Mouse (Mus musculus): Measurements from ENCODE around the gene Dcst1.

The Dcst1 gene

GRCm38 (mm10) chr3:89388134-89388881, 23.3 kb upstream of the Dcst1 start:
- DNase-seq (ENCODE audit: low read depth), result peak; percentile 35

GRCm38 (mm10) chr3:89387632-89388031, 22.6 kb upstream of the Dcst1 start:
- peak; percentile 41 for DNase-seq (ENCODE audit: low read depth)

GRCm38 (mm10) chr3:89386438-89387420, 21.7 kb upstream of the Dcst1 start:
- DNase-seq (ENCODE audit: low read depth), result peak; percentile 74

GRCm38 (mm10) chr3:89385451-89385850, 20.4 kb upstream of the Dcst1 start:
- DNase-seq (ENCODE audit: low read depth), result peak; percentile 52

GRCm38 (mm10) chr3:89384331-89385076, 19.5 kb upstream of the Dcst1 start:
- peak; percentile 27 for DNase-seq (ENCODE audit: low read depth)

GRCm38 (mm10) chr3:89383651-89384255, 18.7 kb upstream of the Dcst1 start:
- peak; percentile 46 for DNase-seq (ENCODE audit: low read depth)

- no peak for DNase-seq (ENCODE audit: low read depth)
Observed at GRCm38 (mm10) chr3:89382950-89383349, 17.9 kb upstream of the Dcst1 start.

- DNase-seq (ENCODE audit: low read depth), result peak; percentile 69
Observed at GRCm38 (mm10) chr3:89382033-89382882, 17.2 kb upstream of the Dcst1 start.

GRCm38 (mm10) chr3:89381233-89381632, 16.2 kb upstream of the Dcst1 start:
- DNase-seq (ENCODE audit: low read depth), result no peak

GRCm38 (mm10) chr3:89380711-89381110, 15.7 kb upstream of the Dcst1 start:
- no peak for DNase-seq (ENCODE audit: low read depth)

GRCm38 (mm10) chr3:89380291-89380690, 15.2 kb upstream of the Dcst1 start:
- DNase-seq (ENCODE audit: low read depth), result peak; percentile 39

- DNase-seq (ENCODE audit: low read depth), result peak; percentile 52
Observed at GRCm38 (mm10) chr3:89379388-89380131, 14.5 kb upstream of the Dcst1 start.

- peak; percentile 88 for DNase-seq (ENCODE audit: low read depth)
Observed at GRCm38 (mm10) chr3:89378394-89379067, 13.5 kb upstream of the Dcst1 start.

- no peak for DNase-seq (ENCODE audit: low read depth)
Observed at GRCm38 (mm10) chr3:89377831-89378230, 12.8 kb upstream of the Dcst1 start.

- peak; percentile 40 for DNase-seq (ENCODE audit: low read depth)
Observed at GRCm38 (mm10) chr3:89373581-89374231, 8.7 kb upstream of the Dcst1 start.

GRCm38 (mm10) chr3:89367338-89367737, 2.3 kb upstream of the Dcst1 start:
- no peak for DNase-seq (ENCODE audit: low read depth)

- DNase-seq (ENCODE audit: low read depth), result no peak
Observed at GRCm38 (mm10) chr3:89365486-89366414, 697 bp upstream of the Dcst1 start.

- no peak for DNase-seq (ENCODE audit: low read depth)
Observed at GRCm38 (mm10) chr3:89364631-89365030, 422 bp downstream of the Dcst1 start.
